8 mouse cellular contexts compared by ENCODE assay signal in the genomic region with DNA sequence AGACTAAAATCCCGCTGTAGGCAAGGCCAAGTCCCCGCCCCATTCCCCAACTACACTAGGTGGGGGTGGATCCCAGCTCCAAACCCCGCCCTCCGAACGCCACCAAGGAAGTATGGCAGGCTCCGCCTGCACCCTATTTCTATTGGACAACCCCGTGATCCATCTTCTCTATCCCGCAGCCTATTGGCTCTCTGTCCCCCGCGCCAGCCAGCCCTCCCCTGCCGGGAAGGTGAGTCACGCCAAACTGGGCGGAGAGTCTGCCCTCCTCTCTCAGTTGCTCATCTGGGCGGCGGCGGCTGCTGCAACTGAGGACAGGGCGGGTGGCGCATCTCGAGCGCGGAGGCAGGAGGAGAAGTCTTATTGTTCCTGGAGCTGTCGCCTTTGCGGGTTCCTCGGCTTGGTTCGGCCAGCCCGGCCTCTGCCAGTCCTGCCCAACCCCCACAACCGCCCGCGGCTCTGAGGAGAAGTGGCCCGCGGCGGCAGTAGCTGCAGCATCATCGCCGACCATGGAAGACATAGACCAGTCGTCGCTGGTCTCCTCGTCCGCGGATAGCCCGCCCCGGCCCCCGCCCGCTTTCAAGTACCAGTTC. TPM values are rescaled to one million over a fixed set of nuclear protein-coding genes. Genes with fewer than 3 reads are reported as not detected.
DNase-seq lines count a peak whose midpoint lies in the region; ATAC-seq and TF ChIP-seq lines count a peak whose summit lies in the region.

Rtn4 (plus strand) TSS at position 265 of the 590 bp plus-strand sequence.

- H3K27me3 ChIP-seq in kidney, embryonic 14.5 days (ENCODE audit: control insufficient read depth, insufficient read depth, low read length), result no peaks in the 10 kb centered on the region
- no peaks in the 10 kb centered on the region for H3K27me3 ChIP-seq in limb, embryonic 15.5 days

- DNase-seq in A20 (ENCODE audit: low read depth, low spot score), result peak; percentile 98
- DNase-seq in heart, adult 9 months (ENCODE audit: low spot score in 2 of 2), result peak; percentile 99
- peak; percentile 94 to 95 for DNase-seq in monocyte, adult 2 months (ENCODE audit: low read depth in 1 of 2, low spot score in 2 of 2)
- peak; percentile 98 to 99 for DNase-seq in spleen, postnatal 36 days (ENCODE audit: low spot score in 2 of 2)

- TF ChIP-seq CTCF in bone marrow macrophage, adult 2 months (IDR thresholded peaks at IDR 0.05; ENCODE audit: low read depth, low read length), result no peak
- TF ChIP-seq CTCF in embryonic fibroblast, embryonic 13.5 days (IDR thresholded peaks at IDR 0.05; ENCODE audit: borderline replicate concordance, insufficient read depth, low read length), result no peak

- TF ChIP-seq POLR2A in bone marrow macrophage, adult 2 months (IDR thresholded peaks at IDR 0.05; ENCODE audit: borderline replicate concordance, low read depth, low read length), result peak; percentile 87; the same call in 1 of the 2 replicates
- peak; percentile 99 for TF ChIP-seq POLR2A in embryonic fibroblast, embryonic 13.5 days (IDR thresholded peaks at IDR 0.05; ENCODE audit: low read depth, low read length)

- no peaks in the 10 kb centered on the region for H3K9me3 ChIP-seq in kidney, embryonic 14.5 days (ENCODE audit: control insufficient read depth, low read length)
- H3K9me3 ChIP-seq in limb, embryonic 15.5 days, result no peaks in the 10 kb centered on the region

- 1% methylated on average over 43 of the region's 43 CpGs for WGBS in kidney, embryonic 14.5 days
- WGBS in limb, embryonic 15.5 days, result under 1% methylated on average over 43 of the region's 43 CpGs

- peak within 1 kb of the TSS; percentile 92 for H3K9ac ChIP-seq in kidney, embryonic 14.5 days (ENCODE audit: low read depth, low read length)
- H3K9ac ChIP-seq in limb, embryonic 15.5 days, result peak within 1 kb of the TSS; percentile 95

- H3K27ac ChIP-seq in bone marrow macrophage, adult 2 months (ENCODE audit: insufficient read depth, low read depth, low read length), result peak within 1 kb of the TSS; percentile 85
- peak within 1 kb of the TSS; percentile 97 for H3K27ac ChIP-seq in embryonic fibroblast, embryonic 13.5 days (ENCODE audit: insufficient read depth, low read length)
- peak within 1 kb of the TSS; percentile 92 for H3K27ac ChIP-seq in kidney, embryonic 14.5 days (ENCODE audit: low read depth, low read length)
- H3K27ac ChIP-seq in limb, embryonic 15.5 days, result peak within 1 kb of the TSS; percentile 99

- H3K4me2 ChIP-seq in kidney, embryonic 14.5 days (replicated peaks; ENCODE audit: low read depth, low read length), result peak within 1 kb of the TSS; percentile 47
- peak within 1 kb of the TSS; percentile 45 for H3K4me2 ChIP-seq in limb, embryonic 15.5 days

- H3K4me3 ChIP-seq in bone marrow macrophage, adult 2 months (ENCODE audit: insufficient read depth, low read length), result peak within 1 kb of the TSS; percentile 92
- H3K4me3 ChIP-seq in embryonic fibroblast, embryonic 13.5 days (ENCODE audit: insufficient read depth, low read length), result peak within 1 kb of the TSS; percentile 99
- peak within 1 kb of the TSS; percentile 92 for H3K4me3 ChIP-seq in kidney, embryonic 14.5 days (ENCODE audit: low read length)
- H3K4me3 ChIP-seq in limb, embryonic 15.5 days, result peak within 1 kb of the TSS; percentile 97

- peak; percentile 97 for ATAC-seq in kidney, embryonic 14.5 days (ENCODE audit: low FRiP score, low TSS enrichment)
- ATAC-seq in limb, embryonic 15.5 days (ENCODE audit: insufficient number of reproducible peaks, low FRiP score, low TSS enrichment, low read depth), result peak; percentile 97

- peaks cover 4% of the 10 kb centered on the region; the same call in 1 of the 2 replicates for H3K4me1 ChIP-seq in bone marrow macrophage, adult 2 months (ENCODE audit: control insufficient read depth, insufficient read depth, low read length)
- H3K4me1 ChIP-seq in embryonic fibroblast, embryonic 13.5 days (ENCODE audit: control insufficient read depth, insufficient read depth, low read length), result no peaks in the 10 kb centered on the region
- 0 out of 2 replicates have a peak, but pooled peaks cover 3% of the 10 kb centered on the region for H3K4me1 ChIP-seq in kidney, embryonic 14.5 days (ENCODE audit: control insufficient read depth, insufficient read depth, low read length)
- peaks cover 5% of the 10 kb centered on the region; the same call in 1 of the 2 replicates for H3K4me1 ChIP-seq in limb, embryonic 15.5 days

- no peaks in the 10 kb centered on the region; the same call in 1 of the 2 replicates for H3K36me3 ChIP-seq in kidney, embryonic 14.5 days (ENCODE audit: control insufficient read depth, insufficient read depth, low read length)
- no peaks in the 10 kb centered on the region; the same call in 1 of the 2 replicates for H3K36me3 ChIP-seq in limb, embryonic 15.5 days

RNA-seq across cellular contexts. Expression of gene Rtn4, which starts in this region (rescaled TPM):
- 853 and 919 TPM in 2 replicates for polyA plus RNA-seq in bone marrow macrophage, adult 2 months (2012; ENCODE audit: insufficient read depth, insufficient read length, missing spikeins)
- polyA plus RNA-seq in embryonic fibroblast, embryonic 13.5 days (2011; ENCODE audit: insufficient read length, low read depth, missing spikeins), result 773 and 1,145 TPM in 2 replicates
- 42.2 and 70.6 TPM in 2 replicates for polyA plus RNA-seq in kidney, embryonic 14.5 days (2014; fragmentation: Nextera tagmentation; extraction: Ambion mirVana)
- 72.1 and 94.2 TPM in 2 replicates for polyA plus RNA-seq in limb, embryonic 15.5 days (2015; fragmentation: Nextera tagmentation; extraction: Ambion mirVana)

Comparison
In these comparisons a context has a peak if more than half of its experiments do, and no peak if none do; other contexts are left out.
1. Peak in every context shown above with its lines: DNase-seq, ATAC-seq, H3K4me3 ChIP-seq and H3K27ac ChIP-seq.